Mouse (Mus musculus) forebrain, postnatal 0 days (tissue): Measurements from ENCODE around the gene Hebp2. TPM values are rescaled to one million over a fixed set of nuclear protein-coding genes. Genes with fewer than 3 reads are reported as not detected.
"Not testable (repeated sequence)": the region's sequence is repeated elsewhere in the genome, so short reads cannot be mapped to it uniquely, and the experiment has no call there.

Experiments
- ATAC-seq: fragments of 200-750 bp; cut with Nextera tagmentation; 2 replicates; pipeline ENCODE4 v1.8.0; 2017; ENCODE audit warnings: mild to moderate bottlenecking, moderate library complexity
- DNase-seq: peaks from one replicate; pipeline ENCODE4 v3.0.0-alpha.2; 2015
- H3K27ac ChIP-seq: fragments of 300-500 bp; sonication (generic); 2 replicates; pipeline ENCODE4 v1.5.1; 2014; ENCODE audit warnings: low read depth, mild to moderate bottlenecking, antibody characterized with exemption, low read length, moderate library complexity, mixed read lengths
- H3K27me3 ChIP-seq: fragments of 300-500 bp; sonication (generic); 2 replicates; pipeline ENCODE4 v1.6.1; 2014; ENCODE audit warnings: mild to moderate bottlenecking, low read length, mixed read lengths; ENCODE audit not compliant: insufficient read depth
- H3K36me3 ChIP-seq: fragments of 300-500 bp; sonication (generic); 2 replicates; pipeline ENCODE4 v1.6.1; 2014; ENCODE audit warnings: mild to moderate bottlenecking, moderate library complexity; ENCODE audit not compliant: insufficient read depth
- H3K4me1 ChIP-seq: fragments of 300-500 bp; sonication (generic); 2 replicates; pipeline ENCODE4 v1.6.1; 2014; ENCODE audit warnings: antibody characterized with exemption; ENCODE audit not compliant: insufficient read depth
- H3K4me2 ChIP-seq: fragments of 300-500 bp; sonication (generic); 2 replicates; pipeline ENCODE4 v1.6.1; 2014; ENCODE audit warnings: low read depth, mild to moderate bottlenecking, moderate library complexity
- H3K4me3 ChIP-seq: fragments of 300-500 bp; sonication (generic); 2 replicates; pipeline ENCODE4 v1.5.1; 2014; ENCODE audit warnings: low read depth, low read length, mixed read lengths
- H3K9ac ChIP-seq: fragments of 300-500 bp; sonication (generic); 2 replicates; pipeline ENCODE4 v1.6.1; 2014; ENCODE audit warnings: mild to moderate bottlenecking
- H3K9me3 ChIP-seq: fragments of 300-500 bp; sonication (generic); 2 replicates; pipeline ENCODE4 v1.6.1; 2016; ENCODE audit warnings: low read length
- CTCF ChIP-seq: sonication (generic); IDR thresholded peaks from 2 replicates; pipeline ENCODE4 v1.5.1; 2016; ENCODE audit warnings: antibody characterized with exemption, control low read depth, low read depth
- WGBS: fragments of 180-500 bp; shearing (Covaris S2); extraction: QIAGEN DNeasy Blood & Tissue Kit; methylation state at CpG from one replicate; pipeline ENCODE4 v1.1.7; 2014; 5-methylcytosine and 5-hydroxymethylcytosine counted together
- polyA plus RNA-seq: library from polyadenylated mRNA; unstranded; fragments of >200 nt; fragmentation: Nextera tagmentation; extraction: Ambion mirVana; gene quantifications from 2 replicates; pipeline ENCODE4 v1.2.1, GENCODE M21; 2015
- total RNA-seq: library from RNA; depleted of rRNA; stranded (reverse); fragments of >200 nt; gene quantifications from 2 replicates; pipeline ENCODE4 v1.2.3, GENCODE M21; 2014; rRNA removed

The Hebp2 gene
- total RNA-seq (3.8 and 6.3 TPM in 2 replicates), polyA plus RNA-seq (7.7 and 8.8 TPM in 2 replicates)

- H3K9ac ChIP-seq, result peak within 1 kb of the TSS; percentile 59
- 3% methylated on average over 22 of the region's 22 CpGs for WGBS
- no peaks in the 10 kb centered on the region for H3K9me3 ChIP-seq
- ATAC-seq (peak; percentile 86), DNase-seq (peak; percentile 78)
- peak within 1 kb of the TSS; percentile 55 for H3K4me3 ChIP-seq
- peak; percentile 80 for TF ChIP-seq CTCF
- peak within 1 kb of the TSS; percentile 97 for H3K4me2 ChIP-seq
- 0 out of 2 replicates have a peak, but pooled peaks cover 4% of the 10 kb centered on the region for H3K4me1 ChIP-seq
- H3K27me3 ChIP-seq, result no peaks in the 10 kb centered on the region
- no peak within 1 kb of the TSS for H3K27ac ChIP-seq
- no peaks in the 10 kb centered on the region for H3K36me3 ChIP-seq
Measured at GRCm38 (mm10) chr10:18545813-18546235, at the start of gene Hebp2. Gene Hebp2 (minus strand): TSS chr10:18546076.

GRCm38 (mm10) chr10:18589455-18589854 lies 43.6 kb upstream of the Hebp2 start:
- no peak for ATAC-seq
- 91% methylated on average over 5 of the region's 5 CpGs for WGBS
- H3K4me2 ChIP-seq, result no peak overlapping the region

GRCm38 (mm10) chr10:18584188-18584587 lies 38.3 kb upstream of the Hebp2 start:
- Histone ChIP-seq H3K27ac (no peak overlapping the region), H3K27me3 (no peaks in the 10 kb centered on the region), H3K4me2 (no peak overlapping the region), H3K9me3 (no peaks in the 10 kb centered on the region), H3K9ac (no peak overlapping the region), H3K4me1 (no peaks in the 10 kb centered on the region), H3K4me3 (no peak overlapping the region), H3K36me3 (peaks cover 11% of the 10 kb centered on the region; the same call in 1 of the 2 replicates)
- TF ChIP-seq CTCF, result no peak
- no peak for ATAC-seq
- DNase-seq, result no peak
- 4% methylated on average over 7 of the region's 7 CpGs for WGBS

More at GRCm38 (mm10) chr10:18589455-18589854, 43.6 kb upstream of the Hebp2 start:
- H3K9me3 ChIP-seq, result no peaks in the 10 kb centered on the region
- H3K27ac ChIP-seq, result no peak overlapping the region
- DNase-seq, result no peak
- H3K4me1 ChIP-seq, result no peaks in the 10 kb centered on the region
- H3K4me3 ChIP-seq, result no peak overlapping the region
- peaks cover 38% of the 10 kb centered on the region for H3K36me3 ChIP-seq
- TF ChIP-seq CTCF, result no peak
- no peak overlapping the region for H3K9ac ChIP-seq
- H3K27me3 ChIP-seq, result no peaks in the 10 kb centered on the region

- DNase-seq (no peak), ATAC-seq (no peak)
- Histone ChIP-seq H3K27me3 (no peaks in the 10 kb centered on the region), H3K9me3 (no peaks in the 10 kb centered on the region), H3K4me2 (no peak overlapping the region), H3K4me1 (no peaks in the 10 kb centered on the region), H3K27ac (no peak overlapping the region), H3K9ac (no peak overlapping the region), H3K36me3 (no peaks in the 10 kb centered on the region), H3K4me3 (no peak overlapping the region)
- 59% methylated on average over 2 of the region's 2 CpGs for WGBS
- no peak; the same call in 1 of the 2 replicates for TF ChIP-seq CTCF
Measured at GRCm38 (mm10) chr10:18572581-18572980, 26.7 kb upstream of the Hebp2 start.

GRCm38 (mm10) chr10:18562940-18563339 lies 17.1 kb upstream of the Hebp2 start:
- H3K4me3 ChIP-seq, result no peak overlapping the region
- H3K36me3 ChIP-seq, result no peaks in the 10 kb centered on the region
- peak; percentile 66 for ATAC-seq
- peak; percentile 73 for TF ChIP-seq CTCF
- no peaks in the 10 kb centered on the region for H3K27me3 ChIP-seq
- WGBS, result 6% methylated on average over 4 of the region's 4 CpGs
- H3K4me2 ChIP-seq, result no peak overlapping the region
- peak; percentile 54 for DNase-seq
- H3K4me1 ChIP-seq, result no peaks in the 10 kb centered on the region
- H3K9me3 ChIP-seq, result no peaks in the 10 kb centered on the region
- no peak overlapping the region for H3K9ac ChIP-seq
- no peak overlapping the region for H3K27ac ChIP-seq

GRCm38 (mm10) chr10:18561445-18561844 lies 15.6 kb upstream of the Hebp2 start:
- no peak for TF ChIP-seq CTCF
- Histone ChIP-seq H3K4me3 (no peak overlapping the region), H3K4me2 (no peak overlapping the region), H3K27ac (no peak overlapping the region), H3K4me1 (no peaks in the 10 kb centered on the region), H3K27me3 (no peaks in the 10 kb centered on the region), H3K36me3 (no peaks in the 10 kb centered on the region), H3K9me3 (no peaks in the 10 kb centered on the region), H3K9ac (no peak overlapping the region)
- DNase-seq (no peak), ATAC-seq (no peak)
- 45% methylated on average over 5 of the region's 5 CpGs for WGBS

GRCm38 (mm10) chr10:18559076-18559475 lies 13.2 kb upstream of the Hebp2 start:
- not testable (repeated sequence) for H3K27ac ChIP-seq, H3K9ac ChIP-seq, DNase-seq, H3K27me3 ChIP-seq, H3K4me1 ChIP-seq, H3K36me3 ChIP-seq, H3K4me2 ChIP-seq, ATAC-seq, H3K4me3 ChIP-seq, H3K9me3 ChIP-seq
- WGBS, result 87% methylated on average over 9 of the region's 9 CpGs
